Mouse (Mus musculus) neural tube, embryonic 11.5 days (tissue): ENCODE results near the gene Zfp36l1. TPM values are rescaled to one million over a fixed set of nuclear protein-coding genes. Genes with fewer than 3 reads are reported as not detected.

ENCODE experiments used
- ATAC-seq: fragments of 200-750 bp; cut with Nextera tagmentation; 2 replicates; pipeline ENCODE4 v1.8.0; 2017; ENCODE audit warnings: moderate number of reproducible peaks, mild to moderate bottlenecking, moderate TSS enrichment, moderate library complexity; ENCODE audit not compliant: insufficient read depth, low FRiP score, low TSS enrichment
- DNase-seq: peaks from one replicate; pipeline ENCODE4 v3.0.0-alpha.2; 2015; ENCODE audit warnings: low spot score
- H3K27ac ChIP-seq: fragments of 300-500 bp; sonication (generic); 2 replicates; pipeline ENCODE4 v1.5.1; 2014; ENCODE audit warnings: low read depth, mild to moderate bottlenecking, low read length
- H3K27me3 ChIP-seq: fragments of 300-500 bp; sonication (generic); 2 replicates; pipeline ENCODE4 v1.6.1; 2014; ENCODE audit warnings: mild to moderate bottlenecking, low read length, mixed read lengths; ENCODE audit not compliant: control insufficient read depth, insufficient read depth
- H3K36me3 ChIP-seq: fragments of 300-500 bp; sonication (generic); 2 replicates; pipeline ENCODE4 v1.6.1; 2014; ENCODE audit warnings: mild to moderate bottlenecking, low read length, moderate library complexity, mixed read lengths; ENCODE audit not compliant: control insufficient read depth, insufficient read depth
- H3K4me1 ChIP-seq: fragments of 300-500 bp; sonication (generic); 2 replicates; pipeline ENCODE4 v1.6.1; 2014; ENCODE audit warnings: low read length, mixed read lengths; ENCODE audit not compliant: control insufficient read depth, insufficient read depth
- H3K4me2 ChIP-seq: fragments of 300-500 bp; sonication (generic); 2 replicates; pipeline ENCODE4 v1.6.1; 2014; ENCODE audit warnings: low read depth, mild to moderate bottlenecking, moderate library complexity
- H3K4me3 ChIP-seq: fragments of 300-500 bp; sonication (generic); 2 replicates; pipeline ENCODE4 v1.5.1; 2014; ENCODE audit warnings: low read depth, low read length
- H3K9ac ChIP-seq: fragments of 300-500 bp; sonication (generic); 2 replicates; pipeline ENCODE4 v1.6.1; 2014; ENCODE audit warnings: mild to moderate bottlenecking, low read length
- H3K9me3 ChIP-seq: fragments of 300-500 bp; sonication (generic); 2 replicates; pipeline ENCODE4 v1.6.1; 2016; ENCODE audit warnings: low read length; ENCODE audit not compliant: control insufficient read depth
- WGBS: fragments of 180-500 bp; shearing (Covaris S2); extraction: QIAGEN DNeasy Blood & Tissue Kit; methylation state at CpG from one replicate; pipeline ENCODE4 v1.1.7; 2014; 5-methylcytosine and 5-hydroxymethylcytosine counted together
- polyA plus RNA-seq: library from polyadenylated mRNA; unstranded; fragments of >200 nt; fragmentation: Nextera tagmentation; extraction: Ambion mirVana; gene quantifications from 2 replicates; pipeline ENCODE4 v1.2.1, GENCODE M21; 2014

Zfp36l1 gene
- polyA plus RNA-seq, 1 experiment from 2014 or later: 135 TPM

DNA sequence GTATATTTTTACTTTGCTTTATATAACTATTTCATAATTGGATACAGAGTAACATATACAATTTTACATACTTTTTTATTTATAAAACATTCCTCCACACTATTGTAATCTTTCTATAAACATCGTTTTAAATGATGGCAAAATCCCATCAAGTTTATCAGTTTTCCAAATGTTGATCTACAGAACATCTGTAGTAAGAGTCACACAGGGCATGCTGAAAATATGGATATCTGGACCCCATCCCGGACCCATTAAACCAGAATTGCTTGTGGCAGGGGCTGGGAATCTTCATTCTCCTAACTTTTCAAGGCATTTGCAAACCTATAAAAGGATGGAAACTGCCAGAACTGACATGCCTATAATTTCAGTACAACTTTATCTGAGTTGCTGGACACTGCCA lies 38.5 kb downstream of the Zfp36l1 start:
- no peaks in the 10 kb centered on the region for H3K36me3 ChIP-seq
- H3K4me3 ChIP-seq: no peak overlapping the region
- H3K9ac ChIP-seq: no peak overlapping the region
- ATAC-seq (no peak), DNase-seq (no peak)
- H3K27ac ChIP-seq: no peak overlapping the region
- peaks cover 2% of the 10 kb centered on the region for H3K4me1 ChIP-seq
- 89% methylated on average over 2 of the region's 2 CpGs for WGBS
- no peak overlapping the region for H3K4me2 ChIP-seq
- H3K9me3 ChIP-seq: no peaks in the 10 kb centered on the region
- no peaks in the 10 kb centered on the region for H3K27me3 ChIP-seq

DNA sequence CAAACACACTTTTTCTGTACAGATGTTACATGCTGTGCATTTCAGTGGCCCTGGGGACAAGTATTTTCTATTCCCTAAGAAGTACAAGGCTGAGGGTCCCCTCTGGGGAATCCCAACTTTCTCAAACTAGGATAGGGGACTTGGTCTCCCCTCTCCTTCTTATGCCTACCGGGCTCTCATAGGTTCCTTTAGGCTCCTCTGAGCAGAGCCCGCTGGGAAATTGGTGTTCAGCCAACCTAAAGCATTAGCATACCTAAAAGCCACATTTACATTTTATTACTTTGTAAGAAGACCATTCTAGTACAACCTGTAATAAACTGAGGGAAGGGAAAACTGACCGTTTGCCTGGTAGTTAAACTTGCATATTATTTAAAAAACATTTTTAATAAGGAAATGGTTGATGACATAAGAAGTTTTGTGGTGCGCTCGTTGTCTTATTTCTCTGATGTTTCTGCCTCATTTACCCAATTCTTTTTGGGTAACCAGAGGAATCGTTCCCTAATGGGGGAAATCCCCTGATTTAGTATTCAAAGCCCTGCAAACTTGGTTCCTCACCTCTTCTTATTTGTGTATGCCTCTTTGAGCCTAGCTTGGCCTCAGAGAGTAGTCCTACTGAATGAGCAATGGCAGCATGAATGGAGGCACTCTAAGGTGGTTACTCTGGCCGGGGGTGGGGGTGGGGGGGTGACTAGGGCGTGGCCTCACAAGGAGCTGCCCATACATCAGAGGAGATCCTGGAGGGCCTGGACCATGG lies 42.1 kb downstream of the Zfp36l1 start:
- 19% methylated on average over 8 of the region's 8 CpGs for WGBS
- Histone ChIP-seq H3K9me3 (no peaks in the 10 kb centered on the region), H3K9ac (no peak overlapping the region), H3K4me3 (no peak overlapping the region), H3K27me3 (no peaks in the 10 kb centered on the region), H3K4me1 (peaks cover 2% of the 10 kb centered on the region), H3K27ac (no peak overlapping the region), H3K36me3 (no peaks in the 10 kb centered on the region), H3K4me2 (no peak overlapping the region)
- ATAC-seq (0 out of 2 replicates have a peak, but pooled peaks have one; percentile 55), DNase-seq (no peak)

DNA sequence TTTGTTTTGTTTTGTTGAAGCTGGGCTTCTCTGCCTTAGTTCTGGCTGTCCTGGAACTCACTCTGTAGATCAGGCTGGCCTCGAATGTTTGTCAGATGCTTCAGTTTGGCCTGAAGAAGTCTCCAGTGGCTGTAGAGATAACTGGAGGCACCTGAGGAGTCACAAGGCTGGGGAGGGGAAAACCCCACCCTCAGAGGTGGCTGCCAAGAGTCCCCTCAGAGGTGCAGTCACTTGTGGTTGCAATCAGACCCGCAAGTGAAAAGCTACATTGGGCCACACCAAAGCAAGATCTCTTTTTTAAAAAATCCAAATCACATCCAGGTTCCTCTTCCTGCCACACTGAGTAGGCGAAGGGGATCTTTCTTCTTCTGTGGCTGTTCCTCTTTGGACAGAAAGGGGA lies 43.8 kb downstream of the Zfp36l1 start:
- Histone ChIP-seq H3K4me2 (no peak overlapping the region), H3K4me3 (no peak overlapping the region), H3K36me3 (no peaks in the 10 kb centered on the region), H3K27me3 (no peaks in the 10 kb centered on the region), H3K9me3 (no peaks in the 10 kb centered on the region), H3K9ac (no peak overlapping the region), H3K4me1 (peaks cover 8% of the 10 kb centered on the region), H3K27ac (no peak overlapping the region)
- WGBS: 87% methylated on average over 3 of the region's 3 CpGs
- DNase-seq (no peak), ATAC-seq (no peak)

DNA sequence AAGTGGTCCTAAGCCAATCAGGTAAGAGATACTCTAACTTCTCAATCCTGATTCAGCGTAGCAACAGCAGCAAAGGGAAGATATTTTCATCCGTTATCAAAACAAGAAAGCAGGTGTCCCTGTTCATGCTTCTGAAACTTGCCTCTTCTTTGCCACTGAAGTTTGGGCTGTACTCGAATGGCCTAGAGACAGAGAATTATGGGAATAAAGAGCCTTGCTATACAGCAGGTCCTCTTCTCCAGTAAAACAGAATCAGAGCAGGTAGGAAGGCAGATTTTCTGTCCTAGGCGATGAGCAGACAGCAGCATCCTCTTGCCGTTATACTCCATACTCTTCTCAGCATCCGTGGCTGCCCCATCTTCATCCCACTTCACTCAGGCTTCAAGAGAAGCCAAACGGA lies 44.8 kb downstream of the Zfp36l1 start:
- H3K4me1 ChIP-seq: peaks cover 18% of the 10 kb centered on the region
- H3K4me3 ChIP-seq: no peak overlapping the region
- 79% methylated on average over 7 of the region's 7 CpGs for WGBS
- H3K9me3 ChIP-seq: no peaks in the 10 kb centered on the region
- H3K9ac ChIP-seq: no peak overlapping the region
- no peaks in the 10 kb centered on the region for H3K36me3 ChIP-seq
- no peak for DNase-seq
- H3K27me3 ChIP-seq: no peaks in the 10 kb centered on the region
- no peak overlapping the region for H3K4me2 ChIP-seq
- ATAC-seq: no peak
- H3K27ac ChIP-seq: no peak overlapping the region

GRCm38 (mm10) chr12:80065049-80065448 lies 47.8 kb downstream of the Zfp36l1 start:
- H3K27me3 ChIP-seq: no peaks in the 10 kb centered on the region
- peaks cover 34% of the 10 kb centered on the region for H3K4me1 ChIP-seq
- H3K9me3 ChIP-seq: no peaks in the 10 kb centered on the region
- H3K36me3 ChIP-seq: no peaks in the 10 kb centered on the region
- WGBS: 68% methylated on average over 8 of the region's 8 CpGs
- H3K4me2 ChIP-seq: no peak overlapping the region
- H3K27ac ChIP-seq: no peak overlapping the region
- no peak for ATAC-seq
- no peak for DNase-seq
- no peak overlapping the region for H3K9ac ChIP-seq
- H3K4me3 ChIP-seq: no peak overlapping the region

- peaks cover 34% of the 10 kb centered on the region for H3K4me1 ChIP-seq
- no peak overlapping the region for H3K4me2 ChIP-seq
- no peaks in the 10 kb centered on the region for H3K9me3 ChIP-seq
- ATAC-seq (no peak), DNase-seq (no peak)
- H3K27me3 ChIP-seq: no peaks in the 10 kb centered on the region
- H3K9ac ChIP-seq: 0 out of 2 replicates have a peak overlapping the region, but pooled peaks have one; percentile 20
- no peaks in the 10 kb centered on the region for H3K36me3 ChIP-seq
- 48% methylated on average over 4 of the region's 4 CpGs for WGBS
- H3K27ac ChIP-seq: no peak overlapping the region
- H3K4me3 ChIP-seq: no peak overlapping the region
These were observed 48.5 kb downstream of the Zfp36l1 start for GRCm38 (mm10) chr12:80064306-80064705.

GRCm38 (mm10) chr12:80063402-80064150 lies 49.2 kb downstream of the Zfp36l1 start:
- ATAC-seq: no peak
- Histone ChIP-seq H3K9ac (0 out of 2 replicates have a peak overlapping the region, but pooled peaks have one; percentile 20), H3K27ac (peak overlapping the region; percentile 87), H3K27me3 (no peaks in the 10 kb centered on the region), H3K4me3 (no peak overlapping the region), H3K4me1 (peaks cover 34% of the 10 kb centered on the region), H3K36me3 (no peaks in the 10 kb centered on the region), H3K9me3 (no peaks in the 10 kb centered on the region), H3K4me2 (no peak overlapping the region; the same call in 1 of the 2 replicates)
- 24% methylated on average over 7 of the region's 7 CpGs for WGBS
- DNase-seq: no peak

DNA sequence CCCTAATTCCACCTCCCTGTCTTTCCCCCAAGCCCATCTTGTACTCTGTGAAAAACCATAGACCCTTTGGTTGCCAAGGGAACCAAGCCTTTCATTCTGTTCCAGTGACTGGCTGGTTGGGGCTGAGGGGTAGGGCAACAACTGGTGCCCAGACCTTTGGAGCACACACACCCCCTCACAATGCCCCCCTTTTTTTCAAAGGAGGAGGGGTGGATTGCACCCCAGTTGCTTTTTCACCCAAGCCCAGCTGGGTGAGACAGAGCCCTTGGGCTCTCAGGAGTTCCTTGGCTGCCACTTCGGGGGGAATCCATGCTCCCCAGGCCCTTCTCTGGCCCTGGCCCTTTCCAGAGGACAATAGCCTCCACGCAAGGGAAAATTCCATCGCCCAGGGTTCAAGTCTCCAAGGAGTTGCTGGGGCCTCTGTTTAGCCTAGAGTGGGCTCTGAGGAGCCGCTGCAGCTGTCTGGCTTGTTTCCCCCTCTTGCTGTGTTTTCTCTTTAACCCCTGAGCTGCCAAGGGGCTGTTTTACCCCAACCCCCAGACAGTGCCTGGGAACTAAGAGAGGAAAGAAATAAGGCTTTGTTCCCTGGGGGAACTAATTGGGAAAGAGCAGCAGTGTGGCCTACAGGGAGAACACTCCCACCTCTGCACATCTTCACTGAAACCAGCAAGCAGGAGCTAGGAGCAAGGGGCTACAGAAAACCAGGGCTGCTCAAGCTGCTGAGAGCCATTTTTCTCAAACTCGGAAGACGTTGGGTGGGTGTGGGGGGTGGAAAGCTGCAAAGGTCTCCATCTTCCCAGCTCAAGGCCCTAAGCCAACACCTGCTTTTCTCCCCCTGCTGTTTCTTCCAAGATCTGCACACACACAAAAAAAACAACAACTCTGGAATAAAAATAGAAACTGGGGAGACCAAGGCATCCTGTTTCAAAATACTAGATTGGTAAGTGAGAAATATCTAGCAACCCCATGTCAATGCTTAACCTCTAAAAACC lies 50.1 kb downstream of the Zfp36l1 start:
- no peaks in the 10 kb centered on the region for H3K36me3 ChIP-seq
- H3K4me2 ChIP-seq: no peak overlapping the region
- 0 out of 2 replicates have a peak overlapping the region, but pooled peaks have one; percentile 30 for H3K9ac ChIP-seq
- H3K27ac ChIP-seq: peak overlapping the region; percentile 87
- no peaks in the 10 kb centered on the region for H3K27me3 ChIP-seq
- no peak overlapping the region for H3K4me3 ChIP-seq
- peak; percentile 96 for ATAC-seq
- peak; percentile 89 for DNase-seq
- H3K4me1 ChIP-seq: peaks cover 34% of the 10 kb centered on the region
- H3K9me3 ChIP-seq: no peaks in the 10 kb centered on the region
- WGBS: 3% methylated on average over 6 of the region's 6 CpGs
